Mouse (Mus musculus): ENCODE data around the gene Tcf15. TPM values are rescaled to one million over a fixed set of nuclear protein-coding genes. Genes with fewer than 3 reads are reported as not detected.

The Tcf15 gene
- polyA plus RNA-seq, 1 experiment from 2014 or later, result 10.6 TPM

DNA sequence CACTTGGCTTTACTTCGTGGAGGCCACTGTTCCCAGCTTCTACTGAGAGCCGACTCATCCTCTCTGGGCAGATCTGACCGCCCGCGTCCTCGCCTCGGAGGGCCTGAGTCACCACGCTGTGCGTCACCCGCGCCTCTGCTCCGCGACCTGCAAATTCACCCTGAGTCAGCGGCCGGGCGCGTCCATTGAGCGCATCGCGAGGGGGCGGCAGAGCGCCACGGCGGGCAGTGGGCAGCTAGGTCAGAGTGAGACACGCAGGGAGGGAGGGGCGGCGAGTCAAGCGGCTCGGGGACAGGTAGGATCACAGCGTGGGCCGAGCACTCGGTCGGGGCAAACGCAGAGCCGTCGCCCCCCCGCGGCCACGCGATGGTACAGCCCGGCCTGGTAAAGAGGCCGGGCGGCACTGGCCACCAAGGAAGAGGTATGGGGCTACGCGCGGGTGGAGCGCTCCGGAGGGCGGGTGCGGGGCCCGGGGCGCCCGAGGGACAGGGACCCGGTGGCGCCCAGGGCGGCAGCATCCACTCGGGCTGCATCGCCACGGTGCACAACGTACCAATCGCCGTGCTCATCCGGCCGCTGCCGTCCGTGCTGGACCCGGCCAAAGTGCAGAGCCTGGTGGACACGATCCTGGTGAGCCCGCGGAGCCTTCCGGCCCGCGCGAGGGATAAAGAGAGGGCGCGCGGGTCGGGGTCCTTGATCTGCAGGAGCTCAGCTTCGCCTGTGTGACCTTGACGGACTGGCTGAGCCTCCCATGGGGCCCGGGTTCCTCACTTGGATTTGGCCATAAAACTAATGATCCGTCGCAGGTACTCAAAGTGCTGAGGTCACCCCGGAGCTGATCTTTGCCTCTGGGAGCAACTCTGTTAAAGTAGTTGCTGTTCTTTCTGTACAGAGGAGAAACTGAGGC is 37.8 kb upstream of the Tcf15 start, which contains the start of gene Srxn1:
Srxn1 (plus strand) TSS at position 199 of the 907 bp plus-strand sequence.
- DNase-seq (ENCODE audit: low spot score), result peak; percentile 89
- Histone ChIP-seq H3K4me1 (ENCODE audit: control insufficient read depth, insufficient read depth, low read length) (no peaks in the 10 kb centered on the region; the same call in 1 of the 2 replicates), H3K27ac (replicated peaks; ENCODE audit: low read depth, low read length) (no peak within 1 kb of the TSS; the same call in 1 of the 2 replicates), H3K27me3 (replicated peaks; ENCODE audit: control insufficient read depth, insufficient read depth, low read length) (no peaks in the 10 kb centered on the region), H3K9ac (ENCODE audit: low read depth, low read length) (peak within 1 kb of the TSS; percentile 81), H3K36me3 (ENCODE audit: control insufficient read depth, insufficient read depth, low read length) (no peaks in the 10 kb centered on the region), H3K4me3 (ENCODE audit: low read depth, low read length) (peak within 1 kb of the TSS; percentile 71), H3K4me2 (ENCODE audit: low read depth, low read length) (peak within 1 kb of the TSS; percentile 89), H3K9me3 (ENCODE audit: control insufficient read depth, low read length) (no peaks in the 10 kb centered on the region)
- 2% methylated on average over 54 of the region's 84 CpGs for WGBS
- peak; percentile 88 for ATAC-seq (ENCODE audit: low read depth)

GRCm38 (mm10) chr2:152106225-152106595 is 37.2 kb upstream of the Tcf15 start:
- ATAC-seq (ENCODE audit: low read depth) (no peak), DNase-seq (ENCODE audit: low spot score) (no peak)
- Histone ChIP-seq H3K4me1 (ENCODE audit: control insufficient read depth, insufficient read depth, low read length) (no peaks in the 10 kb centered on the region; the same call in 1 of the 2 replicates), H3K9ac (ENCODE audit: low read depth, low read length) (no peak overlapping the region), H3K27me3 (replicated peaks; ENCODE audit: control insufficient read depth, insufficient read depth, low read length) (no peaks in the 10 kb centered on the region), H3K9me3 (ENCODE audit: control insufficient read depth, low read length) (no peaks in the 10 kb centered on the region), H3K27ac (replicated peaks; ENCODE audit: low read depth, low read length) (no peak overlapping the region), H3K4me2 (ENCODE audit: low read depth, low read length) (peak overlapping the region; percentile 89), H3K4me3 (ENCODE audit: low read depth, low read length) (peak overlapping the region; percentile 71), H3K36me3 (ENCODE audit: control insufficient read depth, insufficient read depth, low read length) (no peaks in the 10 kb centered on the region)
- 72% methylated on average over 3 of the region's 3 CpGs for WGBS

- Histone ChIP-seq H3K9ac (ENCODE audit: low read depth, low read length) (no peak overlapping the region), H3K36me3 (ENCODE audit: control insufficient read depth, insufficient read depth, low read length) (no peaks in the 10 kb centered on the region), H3K4me3 (ENCODE audit: low read depth, low read length) (no peak overlapping the region), H3K4me2 (ENCODE audit: low read depth, low read length) (peak overlapping the region; percentile 89; the same call in 1 of the 2 replicates), H3K27me3 (replicated peaks; ENCODE audit: control insufficient read depth, insufficient read depth, low read length) (no peaks in the 10 kb centered on the region), H3K4me1 (ENCODE audit: control insufficient read depth, insufficient read depth, low read length) (no peaks in the 10 kb centered on the region; the same call in 1 of the 2 replicates), H3K9me3 (ENCODE audit: control insufficient read depth, low read length) (no peaks in the 10 kb centered on the region), H3K27ac (replicated peaks; ENCODE audit: low read depth, low read length) (no peak overlapping the region)
- no peak for ATAC-seq (ENCODE audit: low read depth)
- DNase-seq (ENCODE audit: low spot score), result no peak
- WGBS, result 92% methylated on average over 10 of the region's 10 CpGs
Measured at GRCm38 (mm10) chr2:152106597-152106996, 36.8 kb upstream of the Tcf15 start.

DNA sequence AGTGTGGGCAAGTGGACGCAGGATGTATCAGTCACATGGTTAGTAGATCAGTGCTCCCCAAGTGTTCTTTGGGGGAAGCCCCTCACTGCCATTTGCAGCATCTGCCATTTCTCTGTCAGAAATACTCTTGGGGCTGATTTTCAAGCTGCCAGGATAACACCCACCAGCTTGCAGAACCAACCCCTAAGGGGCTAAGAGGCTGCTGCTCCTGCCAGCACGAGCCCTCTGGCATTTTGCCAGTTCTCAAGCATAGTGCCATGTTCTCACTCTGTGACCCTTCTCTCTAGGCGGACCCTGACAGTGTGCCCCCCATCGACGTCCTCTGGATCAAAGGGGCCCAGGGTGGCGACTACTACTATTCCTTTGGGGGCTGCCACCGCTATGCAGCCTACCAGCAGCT is 34.7 kb upstream of the Tcf15 start:
- WGBS, result 66% methylated on average over 7 of the region's 7 CpGs
- H3K9ac ChIP-seq (ENCODE audit: low read depth, low read length), result no peak overlapping the region
- no peaks in the 10 kb centered on the region; the same call in 1 of the 2 replicates for H3K4me1 ChIP-seq (ENCODE audit: control insufficient read depth, insufficient read depth, low read length)
- DNase-seq (ENCODE audit: low spot score), result no peak
- no peaks in the 10 kb centered on the region for H3K9me3 ChIP-seq (ENCODE audit: control insufficient read depth, low read length)
- H3K27ac ChIP-seq (replicated peaks; ENCODE audit: low read depth, low read length), result no peak overlapping the region
- no peaks in the 10 kb centered on the region for H3K36me3 ChIP-seq (ENCODE audit: control insufficient read depth, insufficient read depth, low read length)
- ATAC-seq (ENCODE audit: low read depth), result no peak
- no peak overlapping the region for H3K4me2 ChIP-seq (ENCODE audit: low read depth, low read length)
- H3K4me3 ChIP-seq (ENCODE audit: low read depth, low read length), result no peak overlapping the region
- H3K27me3 ChIP-seq (replicated peaks; ENCODE audit: control insufficient read depth, insufficient read depth, low read length), result no peaks in the 10 kb centered on the region

DNA sequence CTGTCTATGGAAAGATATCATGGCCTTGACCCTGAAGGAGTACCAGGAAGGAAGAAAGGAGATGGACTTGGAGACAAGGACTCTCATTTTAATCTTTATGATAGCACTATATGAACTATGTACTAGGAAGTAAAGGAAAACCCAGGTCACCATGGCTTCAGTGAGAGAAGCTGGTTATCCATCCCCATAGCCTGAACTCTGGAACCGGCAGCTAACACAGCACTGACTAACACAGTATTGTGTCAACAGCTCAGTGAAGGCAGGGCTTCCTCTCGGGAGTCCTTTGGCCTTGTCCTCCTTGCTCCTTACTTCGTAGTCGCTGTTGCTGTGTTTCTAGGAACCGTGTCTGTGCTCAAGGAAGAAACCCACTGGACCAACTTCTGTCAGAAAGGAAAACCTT is 34.0 kb upstream of the Tcf15 start:
- 77% methylated on average over 5 of the region's 5 CpGs for WGBS
- no peaks in the 10 kb centered on the region for H3K9me3 ChIP-seq (ENCODE audit: control insufficient read depth, low read length)
- H3K4me3 ChIP-seq (ENCODE audit: low read depth, low read length), result no peak overlapping the region
- H3K27me3 ChIP-seq (replicated peaks; ENCODE audit: control insufficient read depth, insufficient read depth, low read length), result no peaks in the 10 kb centered on the region
- H3K27ac ChIP-seq (replicated peaks; ENCODE audit: low read depth, low read length), result no peak overlapping the region
- H3K36me3 ChIP-seq (ENCODE audit: control insufficient read depth, insufficient read depth, low read length), result no peaks in the 10 kb centered on the region
- peaks cover 4% of the 10 kb centered on the region for H3K4me1 ChIP-seq (ENCODE audit: control insufficient read depth, insufficient read depth, low read length)
- ATAC-seq (ENCODE audit: low read depth), result no peak
- DNase-seq (ENCODE audit: low spot score), result no peak
- H3K4me2 ChIP-seq (ENCODE audit: low read depth, low read length), result no peak overlapping the region
- H3K9ac ChIP-seq (ENCODE audit: low read depth, low read length), result no peak overlapping the region

- WGBS, result 64% methylated on average over 2 of the region's 2 CpGs
- no peak for DNase-seq (ENCODE audit: low spot score)
- Histone ChIP-seq H3K9me3 (ENCODE audit: control insufficient read depth, low read length) (no peaks in the 10 kb centered on the region), H3K4me2 (ENCODE audit: low read depth, low read length) (no peak overlapping the region), H3K27ac (replicated peaks; ENCODE audit: low read depth, low read length) (no peak overlapping the region), H3K9ac (ENCODE audit: low read depth, low read length) (no peak overlapping the region), H3K27me3 (replicated peaks; ENCODE audit: control insufficient read depth, insufficient read depth, low read length) (no peaks in the 10 kb centered on the region), H3K4me1 (ENCODE audit: control insufficient read depth, insufficient read depth, low read length) (peaks cover 10% of the 10 kb centered on the region; the same call in 1 of the 2 replicates), H3K36me3 (ENCODE audit: control insufficient read depth, insufficient read depth, low read length) (no peaks in the 10 kb centered on the region), H3K4me3 (ENCODE audit: low read depth, low read length) (no peak overlapping the region)
- ATAC-seq (ENCODE audit: low read depth), result no peak
Measured at GRCm38 (mm10) chr2:152111311-152111710, 32.0 kb upstream of the Tcf15 start.

- Histone ChIP-seq H3K4me3 (ENCODE audit: low read depth, low read length) (no peak overlapping the region), H3K27ac (replicated peaks; ENCODE audit: low read depth, low read length) (no peak overlapping the region), H3K36me3 (ENCODE audit: control insufficient read depth, insufficient read depth, low read length) (no peaks in the 10 kb centered on the region), H3K4me1 (ENCODE audit: control insufficient read depth, insufficient read depth, low read length) (peaks cover 10% of the 10 kb centered on the region; the same call in 1 of the 2 replicates), H3K9me3 (ENCODE audit: control insufficient read depth, low read length) (no peaks in the 10 kb centered on the region), H3K4me2 (ENCODE audit: low read depth, low read length) (no peak overlapping the region), H3K9ac (ENCODE audit: low read depth, low read length) (0 out of 2 replicates have a peak overlapping the region, but pooled peaks have one; percentile 25), H3K27me3 (replicated peaks; ENCODE audit: control insufficient read depth, insufficient read depth, low read length) (no peaks in the 10 kb centered on the region)
- ATAC-seq (ENCODE audit: low read depth) (peak; percentile 89), DNase-seq (ENCODE audit: low spot score) (peak; percentile 92)
- 6% methylated on average over 7 of the region's 7 CpGs for WGBS
Measured at GRCm38 (mm10) chr2:152111920-152112319, 31.4 kb upstream of the Tcf15 start.

GRCm38 (mm10) chr2:152112490-152112889 is 30.9 kb upstream of the Tcf15 start:
- Histone ChIP-seq H3K4me2 (ENCODE audit: low read depth, low read length) (no peak overlapping the region), H3K27ac (replicated peaks; ENCODE audit: low read depth, low read length) (no peak overlapping the region), H3K36me3 (ENCODE audit: control insufficient read depth, insufficient read depth, low read length) (no peaks in the 10 kb centered on the region), H3K4me1 (ENCODE audit: control insufficient read depth, insufficient read depth, low read length) (peaks cover 10% of the 10 kb centered on the region; the same call in 1 of the 2 replicates), H3K9me3 (ENCODE audit: control insufficient read depth, low read length) (no peaks in the 10 kb centered on the region), H3K4me3 (ENCODE audit: low read depth, low read length) (no peak overlapping the region), H3K27me3 (replicated peaks; ENCODE audit: control insufficient read depth, insufficient read depth, low read length) (no peaks in the 10 kb centered on the region), H3K9ac (ENCODE audit: low read depth, low read length) (no peak overlapping the region)
- 81% methylated on average over 5 of the region's 5 CpGs for WGBS
- DNase-seq (ENCODE audit: low spot score) (no peak), ATAC-seq (ENCODE audit: low read depth) (no peak)
